Mouse (Mus musculus) kidney, postnatal 10 days (tissue): ENCODE results near the gene Utrn.

Experiments
- DNase-seq: peaks from one replicate; pipeline ENCODE4 v3.0.0; 2021; ENCODE audit warnings: mixed read lengths

The Utrn gene

DNA sequence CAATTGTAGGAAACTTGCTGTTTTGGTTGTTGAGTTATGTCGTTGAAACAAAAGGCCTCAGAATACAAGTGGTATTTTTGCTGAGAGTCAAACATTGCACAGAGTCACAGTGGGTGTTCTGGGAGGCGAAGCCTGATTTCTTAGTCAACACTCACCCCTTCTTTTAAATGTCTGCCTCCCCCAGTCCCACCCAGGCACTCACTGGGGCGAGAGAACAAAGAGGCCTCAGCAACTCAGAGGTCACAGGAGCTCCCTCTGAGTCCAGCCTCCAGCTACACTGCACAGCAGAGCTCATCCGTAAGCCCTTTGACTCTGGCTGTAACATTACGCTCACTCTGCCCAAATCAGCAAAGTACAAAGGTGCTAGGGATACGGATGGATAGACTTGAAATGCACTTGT lies 77.1 kb downstream of the Utrn start:
- DNase-seq = peak; percentile 24

DNA sequence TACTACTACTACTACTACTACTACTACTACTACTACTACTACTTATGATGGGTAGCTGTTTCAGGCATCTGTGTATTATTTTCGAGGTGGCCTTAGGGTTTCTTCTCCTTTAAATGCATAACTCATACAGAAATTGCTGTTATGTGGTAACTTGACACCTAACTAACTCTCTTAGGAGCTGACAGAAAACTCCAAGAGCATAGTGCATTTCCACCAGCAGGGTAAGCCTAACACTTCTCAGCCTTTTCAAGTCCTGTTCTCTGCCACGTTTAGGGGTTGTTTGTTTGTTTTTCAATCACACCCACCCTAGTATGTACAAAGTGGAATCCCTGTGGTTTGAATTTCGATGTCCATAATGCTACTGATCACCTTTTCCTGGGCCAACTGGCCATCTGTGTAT lies 78.3 kb downstream of the Utrn start:
- no peak for DNase-seq

DNA sequence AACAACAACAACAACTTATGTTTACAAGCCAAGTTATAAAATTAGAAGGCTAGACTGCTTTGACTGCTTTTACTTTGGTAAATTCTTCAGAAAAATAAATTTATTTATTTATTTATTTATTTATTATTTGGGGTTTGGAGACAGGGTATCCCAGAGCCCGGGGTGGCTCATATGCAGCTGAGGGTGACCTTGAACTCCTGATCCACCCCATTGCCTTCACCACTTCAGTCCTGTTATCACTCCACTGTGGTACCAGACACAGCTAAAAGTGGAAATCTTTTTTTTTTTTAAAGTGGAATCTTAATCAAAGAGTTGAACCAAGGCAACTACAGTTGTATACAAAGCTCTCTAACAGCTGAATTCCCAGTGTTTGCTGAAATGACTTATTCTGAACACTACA lies 80.6 kb downstream of the Utrn start:
- DNase-seq = no peak

DNA sequence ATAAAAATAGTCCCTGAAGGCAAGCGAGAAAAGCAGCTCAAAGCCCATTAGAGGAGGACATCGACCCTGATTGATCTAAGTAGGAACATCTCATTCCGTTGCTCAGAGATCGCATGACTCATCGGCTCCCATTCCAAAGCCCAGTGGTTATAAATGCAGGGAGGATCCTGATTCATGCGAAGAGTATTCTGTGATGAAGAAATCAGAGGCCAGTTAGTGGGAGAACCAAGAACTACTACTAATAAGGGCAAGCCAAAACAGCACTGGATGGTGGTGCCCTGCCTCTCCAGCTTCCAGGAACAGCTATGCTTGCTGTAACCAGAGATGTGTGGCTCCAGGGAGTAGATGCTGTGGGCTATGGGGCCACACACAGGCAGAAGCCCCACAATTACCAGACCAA lies 81.2 kb downstream of the Utrn start:
- no peak for DNase-seq

DNA sequence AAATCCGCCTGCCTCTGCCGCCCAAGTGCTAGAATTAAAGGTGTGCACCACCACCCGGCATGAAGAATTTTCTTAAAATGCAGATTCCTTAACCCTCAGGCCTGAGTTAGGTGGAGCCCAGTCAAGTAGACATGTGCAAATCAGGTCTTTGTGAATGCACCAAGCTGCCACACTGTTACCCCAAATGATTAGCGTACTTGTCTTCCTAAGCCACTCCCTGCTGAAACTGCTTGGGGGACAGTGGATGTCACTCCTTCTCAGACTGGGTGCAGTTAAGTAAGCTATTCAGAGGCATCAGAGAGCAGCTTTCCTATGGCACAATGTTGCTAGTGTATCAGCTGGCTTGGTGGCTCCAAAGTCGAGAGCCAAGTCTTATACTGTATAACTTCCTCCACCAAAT lies 83.9 kb downstream of the Utrn start:
- no peak for DNase-seq

DNA sequence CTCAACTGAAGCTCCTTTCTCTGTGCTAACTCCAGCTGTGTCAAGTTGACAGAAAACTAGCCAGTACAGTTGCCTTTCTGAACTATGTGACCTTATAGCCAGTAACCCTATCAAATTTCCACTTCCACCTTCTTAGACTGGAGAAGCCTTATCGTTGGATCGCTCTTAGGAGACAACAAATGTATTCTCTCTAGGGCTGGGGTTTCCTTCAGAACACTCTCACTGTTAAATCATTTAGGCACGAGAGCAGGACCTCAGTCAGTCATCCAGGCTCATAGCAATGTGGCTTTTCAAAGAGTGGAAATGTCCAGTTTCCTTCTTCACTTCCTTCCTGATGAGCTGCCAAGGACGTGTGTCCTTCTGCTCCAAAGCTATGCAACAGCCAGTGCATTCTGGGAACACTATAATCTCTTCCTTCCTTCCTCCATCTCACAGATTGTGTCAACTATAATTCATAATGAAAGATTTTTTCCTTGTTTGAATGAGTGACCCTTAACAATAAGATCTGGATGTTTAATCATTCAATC lies 87.7 kb downstream of the Utrn start:
- DNase-seq = peak; percentile 37

DNA sequence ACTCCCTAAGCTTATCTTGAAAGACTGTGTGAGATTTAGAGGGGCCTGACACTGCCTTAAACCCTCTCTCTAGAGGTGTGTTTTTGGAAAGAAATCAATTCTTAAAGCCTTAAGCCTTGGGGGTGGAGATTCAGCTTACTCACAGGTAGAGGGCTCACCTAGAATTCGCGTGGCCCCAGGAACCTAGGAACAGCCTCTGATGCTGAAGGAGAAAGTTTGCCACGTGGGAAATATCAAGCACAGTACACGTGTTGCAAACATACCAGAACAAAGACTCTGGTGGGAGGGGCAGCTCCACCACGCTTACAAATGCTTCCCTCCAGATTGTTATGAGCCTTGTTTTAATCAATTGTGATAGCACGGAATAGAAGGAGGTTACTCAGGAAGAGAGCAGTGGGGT lies 96.0 kb downstream of the Utrn start:
- no peak for DNase-seq

DNA sequence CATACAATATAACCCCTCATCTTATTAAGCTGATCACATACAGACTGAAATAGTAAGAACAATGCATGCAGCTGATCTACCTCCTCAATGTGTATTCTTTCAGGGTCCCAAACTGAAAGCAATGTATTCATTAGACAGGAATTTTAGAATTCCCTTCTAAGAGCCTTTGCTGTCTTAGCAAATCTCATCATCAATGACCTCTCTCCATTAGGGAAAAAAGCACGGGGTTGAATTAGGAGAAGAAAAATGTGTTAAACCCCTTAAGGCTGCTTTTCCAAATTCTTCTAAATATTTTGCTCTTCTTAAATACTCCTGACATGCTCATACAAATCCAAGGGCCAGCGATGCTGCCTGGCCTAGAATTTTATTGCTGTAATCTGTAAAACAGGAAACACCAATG lies 97.7 kb downstream of the Utrn start:
- no peak for DNase-seq

DNA sequence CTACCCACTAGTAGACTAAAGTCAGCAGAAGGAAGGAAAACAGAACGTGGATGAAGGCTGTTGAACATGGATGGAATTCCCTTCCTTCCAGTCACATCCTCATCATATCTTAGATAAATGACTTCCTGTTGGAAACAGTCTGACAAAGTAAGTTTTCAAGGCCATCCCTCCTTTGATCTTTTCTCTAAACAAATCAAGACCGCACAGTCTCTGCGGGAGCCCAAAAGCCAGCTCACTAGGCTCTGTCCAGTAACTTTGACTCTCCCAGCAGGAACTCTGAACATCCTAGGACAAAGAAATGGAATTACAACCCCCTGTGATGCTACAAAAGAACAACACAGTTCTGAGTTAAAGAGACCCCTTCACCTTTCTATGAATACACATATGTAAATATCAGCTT lies 106.5 kb downstream of the Utrn start:
- DNase-seq = no peak

DNA sequence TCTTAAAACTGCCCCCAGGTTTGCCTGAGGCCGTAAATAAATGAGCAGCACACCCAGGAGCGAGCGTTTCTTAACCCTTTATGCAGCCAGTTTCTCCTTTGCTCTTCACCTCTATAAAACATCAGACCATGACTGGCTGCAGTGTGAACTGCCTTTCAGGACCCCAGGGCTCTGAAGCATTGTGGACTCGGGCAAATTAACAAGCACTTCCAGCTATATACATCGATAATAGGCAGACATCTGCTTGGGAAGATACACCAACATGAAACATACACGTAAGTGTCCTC lies 110.5 kb downstream of the Utrn start:
- DNase-seq = no peak

DNA sequence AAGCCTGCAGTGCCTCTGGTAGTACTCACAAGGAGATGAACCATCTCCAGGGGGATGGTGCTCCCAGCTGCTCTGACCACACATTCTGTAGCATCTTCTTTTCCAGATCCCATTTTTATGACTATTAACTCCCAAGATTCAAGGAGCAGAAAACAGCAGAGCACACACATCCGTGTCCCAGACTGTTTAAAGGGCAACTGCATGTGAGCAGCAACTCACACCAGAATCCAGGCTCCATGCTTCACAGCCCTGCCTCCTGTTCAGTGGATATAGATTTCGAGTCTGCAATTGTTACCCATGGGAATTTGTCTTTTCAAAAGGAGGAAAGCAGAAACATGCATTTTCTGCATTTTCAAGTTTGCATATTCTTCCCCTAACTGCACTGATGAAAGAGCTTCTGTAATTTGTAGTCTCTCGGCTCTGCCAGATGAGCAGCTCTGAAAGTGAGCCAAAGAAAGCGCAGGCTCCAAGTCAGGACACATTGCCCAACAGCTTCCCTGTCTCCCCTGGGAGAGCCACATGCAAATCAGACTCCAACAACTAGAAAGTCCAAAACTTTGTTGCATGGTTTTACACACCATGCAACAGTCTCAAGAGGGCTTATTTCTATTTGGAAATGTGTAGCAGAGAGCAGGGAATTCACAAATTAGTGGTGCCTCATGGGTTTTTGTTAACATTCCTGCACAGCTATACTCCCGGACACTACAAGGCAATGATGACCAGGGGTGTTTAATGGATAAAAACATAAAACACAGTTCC lies 111.0 kb downstream of the Utrn start:
- DNase-seq = peak; percentile 66

DNA sequence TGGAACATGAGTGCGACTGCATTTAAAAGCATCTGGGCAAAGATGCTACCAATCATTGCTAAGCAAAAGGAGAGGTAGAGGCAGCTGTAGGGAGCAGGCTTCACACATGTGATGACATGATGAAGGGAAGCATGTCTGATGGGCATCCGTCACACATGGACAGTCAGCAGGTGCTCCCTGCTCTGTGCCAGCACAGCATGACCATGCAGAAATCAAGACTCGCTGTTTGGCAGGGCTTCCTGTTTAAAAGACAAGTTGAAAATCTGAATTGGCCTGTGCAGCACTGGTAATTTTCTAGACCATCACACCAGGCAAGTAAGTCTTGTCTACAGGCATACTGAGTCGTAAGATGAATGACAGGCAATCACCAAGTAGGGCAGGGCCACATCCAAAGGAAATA lies 112.5 kb downstream of the Utrn start:
- DNase-seq = no peak

DNA sequence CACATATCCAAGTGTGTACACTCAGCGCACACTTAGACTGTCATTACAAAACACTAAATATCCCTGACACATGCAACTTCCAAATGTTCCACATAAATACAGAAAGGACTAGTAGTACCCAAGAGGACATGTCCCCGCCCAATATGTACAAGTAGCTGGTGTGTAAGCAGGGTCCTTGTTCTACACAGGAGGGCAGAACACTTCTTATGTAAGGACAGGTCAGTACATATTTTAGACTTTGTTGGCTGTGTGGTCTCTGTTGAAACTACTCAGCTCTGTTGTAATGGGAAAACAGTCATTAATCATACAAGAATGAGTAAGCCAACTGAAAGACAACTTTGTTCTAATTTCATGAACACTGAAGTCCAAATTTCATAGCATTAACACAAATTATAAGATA lies 114.3 kb downstream of the Utrn start:
- DNase-seq = no peak

DNA sequence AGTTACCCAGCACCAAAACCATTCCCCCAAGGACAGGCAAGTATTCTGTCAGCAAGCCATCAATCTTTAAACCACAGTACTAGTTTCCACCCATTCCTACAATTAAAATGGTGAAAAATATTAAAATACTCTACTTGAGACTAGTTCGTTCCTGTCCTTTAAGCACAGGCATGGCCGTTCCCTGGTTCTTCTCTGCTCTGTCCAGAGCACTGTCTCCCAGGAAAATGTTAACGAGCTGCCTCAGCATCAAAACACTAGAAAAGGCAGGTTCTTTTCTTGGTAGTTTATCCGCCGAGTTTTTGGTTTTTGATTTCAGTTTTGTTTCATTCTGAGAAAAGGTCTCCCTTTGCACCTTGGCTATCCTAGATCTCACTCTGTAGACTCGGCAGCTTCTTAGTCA lies 115.0 kb downstream of the Utrn start:
- no peak for DNase-seq

DNA sequence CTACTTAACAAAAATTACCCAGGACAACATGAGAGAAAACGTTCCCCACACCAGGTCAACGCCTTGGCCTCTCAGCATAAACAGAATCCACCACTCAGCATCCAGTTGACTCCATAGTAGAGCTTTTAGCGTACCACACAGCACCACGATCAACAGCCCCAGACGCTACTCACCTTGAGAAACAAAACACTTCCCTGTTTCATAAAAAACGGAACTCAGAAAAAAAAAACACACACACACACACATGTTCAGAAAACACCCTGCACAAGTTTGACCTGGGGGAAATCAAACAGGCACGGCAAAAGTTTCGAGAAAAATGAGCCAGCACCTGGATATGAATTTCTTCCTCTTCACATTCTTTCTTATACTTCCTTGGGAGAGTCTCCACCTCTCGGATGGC lies 125.4 kb downstream of the Utrn start:
- DNase-seq = no peak

DNA sequence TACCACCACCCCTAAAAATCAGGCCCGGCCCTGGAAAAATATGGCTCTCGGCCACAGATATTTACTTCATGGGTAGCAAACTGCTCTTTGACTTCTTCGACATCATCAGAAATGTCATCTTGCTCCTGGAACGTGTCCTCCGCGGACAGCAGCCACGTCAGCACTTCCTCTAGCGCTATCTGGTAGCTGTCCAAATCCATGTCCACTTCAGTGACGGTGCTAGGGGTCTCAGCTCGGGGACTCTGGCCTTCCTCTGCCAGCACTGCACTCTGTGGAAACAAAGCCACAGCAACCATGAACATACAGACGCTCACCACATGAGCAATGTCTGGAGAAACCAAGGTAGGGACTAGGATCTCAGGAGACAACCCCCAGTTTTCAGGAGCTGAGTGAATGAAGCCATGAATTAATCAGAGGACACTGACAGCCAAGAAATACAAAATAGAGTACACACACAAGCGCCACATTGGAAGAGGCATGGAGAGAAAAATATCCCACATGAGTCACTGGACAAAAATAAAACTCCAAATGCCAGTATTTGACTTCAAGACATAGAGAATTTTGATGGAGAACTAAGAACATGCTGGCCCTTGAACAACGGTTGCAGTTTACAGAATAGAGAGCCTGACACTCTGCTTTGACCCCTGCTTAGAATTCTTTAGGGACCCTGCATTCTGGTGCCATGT lies 129.7 kb downstream of the Utrn start:
- DNase-seq = peak; percentile 38

DNA sequence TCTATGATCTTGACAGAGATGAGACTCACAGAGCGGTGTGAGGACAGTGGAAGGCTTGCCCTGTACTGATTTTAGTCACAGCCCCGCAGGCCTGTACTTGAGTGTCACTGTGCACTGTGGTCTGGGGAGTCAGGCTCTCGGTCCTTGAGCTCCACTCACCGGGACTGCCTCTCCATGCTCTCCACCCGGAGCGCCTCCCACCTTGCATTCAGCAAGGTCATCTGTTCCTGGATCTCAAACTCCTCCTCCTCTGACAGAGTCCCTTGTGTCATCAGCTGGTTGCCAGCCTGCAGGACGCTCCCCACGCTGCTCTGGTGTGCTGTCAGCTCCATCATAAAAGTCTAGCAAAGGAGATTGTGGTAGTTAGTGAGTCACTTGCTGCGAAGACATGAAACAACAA lies 131.2 kb downstream of the Utrn start:
- peak; percentile 45 for DNase-seq

DNA sequence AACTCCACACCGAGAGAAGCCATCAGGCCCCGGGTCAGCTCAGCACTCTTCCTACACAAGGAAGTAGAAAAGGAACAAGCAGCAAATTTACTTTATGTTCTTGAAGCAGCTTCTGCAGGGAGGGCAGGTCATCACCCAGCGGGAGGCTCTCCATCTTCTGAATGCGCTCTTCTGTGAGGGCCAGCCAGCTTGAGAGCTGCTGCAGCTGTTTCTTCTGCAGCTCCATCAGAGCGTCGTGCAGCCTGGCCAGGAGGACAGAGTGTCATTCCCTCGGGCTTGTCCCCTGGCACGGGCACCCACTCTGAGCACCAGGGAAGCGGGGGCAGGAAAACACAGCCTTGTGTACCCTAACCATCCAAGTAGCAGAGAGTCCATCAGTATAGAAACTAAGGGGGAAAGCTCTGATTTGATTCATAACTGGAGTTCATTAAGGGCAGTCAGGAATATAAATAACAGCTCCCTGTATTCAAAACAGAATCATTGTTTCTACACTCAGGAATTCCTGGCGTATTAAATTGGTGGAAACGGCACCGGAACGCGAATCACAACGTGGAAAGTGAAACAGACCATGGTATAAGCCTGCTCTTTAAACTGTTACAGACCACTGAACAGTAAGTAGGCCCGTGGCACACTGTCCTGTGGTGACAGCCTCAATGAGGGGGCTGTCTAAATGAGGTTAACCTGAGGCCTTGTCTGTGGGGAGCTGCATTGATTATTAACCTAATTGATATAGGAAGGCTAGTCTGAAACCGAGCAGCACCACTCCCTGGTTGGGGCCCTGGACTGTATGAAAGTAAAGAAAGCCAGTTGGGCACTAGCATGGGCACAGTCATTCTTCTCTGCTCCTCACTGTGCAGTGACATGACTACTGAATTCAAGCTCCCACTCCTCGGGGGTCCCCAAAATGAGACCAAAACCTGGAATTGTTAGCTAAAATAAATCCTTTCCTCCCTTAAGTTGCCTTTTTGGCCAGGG lies 132.0 kb downstream of the Utrn start:
- DNase-seq = peak; percentile 74

DNA sequence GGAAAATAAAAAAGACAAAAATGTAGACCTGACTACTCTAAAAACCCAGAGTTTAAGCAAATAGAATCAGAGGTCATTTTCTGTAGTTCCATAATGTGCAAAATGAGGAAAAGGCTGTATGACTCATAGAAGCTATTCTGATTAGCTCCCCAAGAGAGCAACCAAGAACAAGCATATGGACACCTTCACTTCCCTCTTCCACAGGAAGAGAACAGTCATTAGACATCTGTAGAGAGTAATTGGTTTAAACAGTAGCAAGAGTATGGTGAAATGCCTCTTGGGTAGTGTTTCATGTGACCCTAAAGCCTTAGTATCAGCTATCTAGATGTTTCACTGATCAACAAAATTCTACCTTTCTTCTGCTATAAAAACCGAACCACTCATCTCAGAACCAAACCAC lies 133.5 kb downstream of the Utrn start:
- DNase-seq = no peak

DNA sequence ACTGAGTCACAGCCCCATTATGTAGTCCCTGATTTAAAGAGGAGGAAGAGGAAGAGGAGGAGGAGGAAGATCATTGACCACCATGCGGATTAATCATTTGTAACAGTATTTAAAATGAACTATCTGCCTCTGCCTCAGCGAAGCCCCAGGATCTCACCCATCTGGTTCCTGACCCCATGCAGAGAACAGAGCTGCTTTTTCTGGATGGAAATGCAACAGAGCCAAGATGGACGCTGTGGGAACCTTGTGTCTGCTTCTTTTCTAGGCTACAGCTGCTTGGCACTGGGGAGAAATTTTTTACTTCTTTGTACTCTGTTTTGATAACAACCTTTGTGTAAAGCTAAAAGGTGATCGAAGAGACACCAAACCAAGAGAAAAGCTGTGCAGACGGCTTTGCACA lies 137.7 kb downstream of the Utrn start:
- DNase-seq = no peak

DNA sequence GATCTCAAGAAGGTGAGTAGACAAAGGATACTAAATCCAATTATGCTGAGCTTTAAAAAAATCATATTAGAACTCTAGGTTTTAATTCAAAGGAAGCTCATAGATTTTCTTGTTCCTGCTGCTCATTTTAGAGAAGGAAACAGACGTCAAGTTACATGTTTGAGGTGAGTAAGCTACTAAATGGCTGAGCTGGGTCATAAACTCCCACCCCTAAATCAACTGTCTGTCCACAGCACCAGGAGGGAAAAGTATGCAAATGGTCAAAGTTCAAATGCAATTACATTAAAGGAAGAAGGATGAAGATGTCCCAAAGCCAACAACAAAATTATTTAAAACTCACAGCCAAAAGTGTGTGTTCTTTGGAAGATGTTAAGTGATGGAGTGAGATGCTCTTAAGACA lies 139.5 kb downstream of the Utrn start:
- DNase-seq = no peak

DNA sequence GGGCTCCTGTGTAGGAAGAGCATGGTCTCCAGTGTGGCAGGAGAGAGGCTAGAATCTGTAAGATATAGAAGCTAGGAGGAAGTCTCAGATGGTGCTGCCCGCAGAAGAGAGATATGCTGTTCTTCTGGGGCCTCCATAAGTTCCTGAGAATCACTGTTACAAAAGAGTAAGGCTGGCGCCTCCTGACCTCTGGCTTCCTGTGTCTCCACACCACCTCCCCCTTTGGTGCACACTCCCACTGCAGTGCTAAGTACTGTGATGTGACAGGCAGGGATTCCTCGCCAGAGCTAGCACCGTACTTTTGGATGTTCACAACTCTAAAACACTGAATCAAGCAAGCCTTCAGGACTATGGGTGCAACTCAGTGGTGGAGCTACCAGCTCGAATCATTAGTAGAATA lies 140.1 kb downstream of the Utrn start:
- DNase-seq = no peak

DNA sequence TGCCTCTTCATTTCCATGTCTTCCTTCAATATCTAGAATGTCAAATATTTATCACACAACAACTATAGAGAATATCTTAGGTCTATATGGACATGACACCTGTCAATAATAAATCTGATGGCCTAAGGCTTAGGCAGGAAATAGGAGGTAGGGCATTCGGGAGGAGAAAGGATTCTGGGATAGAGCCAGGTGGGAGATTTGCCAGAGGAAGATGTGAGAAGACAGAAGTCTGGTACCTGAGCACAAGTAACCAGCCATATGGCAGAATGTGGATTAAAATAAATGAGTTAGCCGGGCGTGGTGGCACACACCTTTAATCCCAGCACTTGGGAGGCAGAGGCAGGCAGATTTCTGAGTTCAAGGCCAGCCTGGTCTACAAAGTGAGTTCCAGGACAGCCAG lies 141.3 kb downstream of the Utrn start:
- no peak for DNase-seq
